Mouse (Mus musculus) heart, adult 2 months (tissue): ENCODE measurements at regions not wholly inside any gene's neighbourhood (a gene's known extent, or its start where the extent isn't known, plus 50 kb on each side); places are given as distances from the start of the nearest gene placed in this dataset.

Source experiments
- CTCF ChIP-seq: fragments of 200-600 bp; IDR thresholded peaks from 2 replicates; pipeline ENCODE4 v1.8.1; 2022; ENCODE audit warnings: antibody characterized with exemption, mild to moderate bottlenecking, moderate library complexity
- POLR2A ChIP-seq: fragments of 200-500 bp; IDR thresholded peaks from 2 replicates; pipeline ENCODE4 v1.6.1; 2011; ENCODE audit warnings: mild to moderate bottlenecking, low read depth, low read length, control low read depth; ENCODE audit not compliant: insufficient read depth

DNA sequence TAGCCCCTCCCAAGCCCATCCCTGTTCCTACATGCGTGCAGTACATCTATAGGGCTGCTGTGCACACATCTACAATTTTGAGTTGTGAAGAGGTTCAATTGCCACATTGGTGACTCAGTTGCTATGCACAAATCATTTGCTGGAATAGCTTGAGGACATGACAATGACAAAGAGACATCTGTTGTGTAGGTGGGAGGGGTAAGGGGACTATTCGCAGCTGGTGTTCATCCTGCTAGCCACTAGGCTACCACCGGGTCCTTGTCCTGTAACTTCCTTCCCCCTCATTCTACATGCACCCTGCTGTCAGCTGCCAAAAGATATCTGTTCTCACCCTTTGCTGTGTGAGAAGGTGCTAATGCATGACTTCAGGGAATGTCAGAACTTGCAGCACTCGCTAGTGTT, 1117.7 kb upstream of the Arrdc3 start:
- no peak for TF ChIP-seq CTCF
- TF ChIP-seq POLR2A, result no peak
